Mouse (Mus musculus): ENCODE results near the gene Hoxd1. TPM values are rescaled to one million over a fixed set of nuclear protein-coding genes. Genes with fewer than 3 reads are reported as not detected.

Gene Hoxd1
- total RNA-seq, 2 experiments from 2014 or later: not detected

Small RNA genes lying within 50 kb of the gene (microRNA-seq; reads per million reads assigned to microRNA genes)
- 937 to 1,555 reads per million in 2 experiments for gene Mir10b (ENCODE audit: borderline number of aligned reads in 2 of 2)

Other genes starting within 250 kb of the Hoxd1 start
- 10 to 100 TPM; 19.4 to 19.9 TPM for gene Lnpk, start 183.5 kb upstream of the Hoxd1 start, total RNA-seq (2021)
- not detected for gene Evx2, start 103.4 kb upstream of the Hoxd1 start, total RNA-seq (2021)
- not detected for gene Hoxd13, start 94.7 kb upstream of the Hoxd1 start, total RNA-seq (2021)
- gene Hoxd12, start 88.0 kb upstream of the Hoxd1 start, total RNA-seq (2021): not detected
- not detected for gene Hoxd11, start 83.4 kb upstream of the Hoxd1 start, total RNA-seq (2021)
- gene Hoxd10, start 71.1 kb upstream of the Hoxd1 start, total RNA-seq (2021): under 1 TPM in 1 of 2 experiments, not detected in 1; 0.22 TPM
- under 1 TPM; 0.36 to 0.41 TPM for gene Hoxd9, start 65.3 kb upstream of the Hoxd1 start, total RNA-seq (2021)
- 1 to 10 TPM; 1.1 to 1.3 TPM for gene Hoxd8, start 58.4 kb upstream of the Hoxd1 start, total RNA-seq (2021)
- gene Hoxd3, start 51.1 kb upstream of the Hoxd1 start, total RNA-seq (2021): not detected
- under 1 TPM; 0.19 to 0.28 TPM for gene Hoxd4, start 51.1 kb upstream of the Hoxd1 start, total RNA-seq (2021)
- gene Gm28230, start 36.3 kb upstream of the Hoxd1 start, total RNA-seq (2021): not detected
- 100 to 1,000 TPM; 115 to 121 TPM for gene Mtx2, start 62.8 kb downstream of the Hoxd1 start, total RNA-seq (2021)